Mouse (Mus musculus) erythroblast, embryonic 14.5 days (primary cell): ENCODE data around the gene Vmn1r207-ps.
"Not testable (repeated sequence)": the region's sequence is repeated elsewhere in the genome, so short reads cannot be mapped to it uniquely, and the experiment has no call there.

Source experiments
- GATA1 ChIP-seq: IDR thresholded peaks from 2 replicates; pipeline ENCODE4 v1.6.1; 2012; ENCODE audit warnings: low read length, inconsistent platforms, mixed read lengths
- TAL1 ChIP-seq: IDR thresholded peaks from 3 replicates; pipeline ENCODE4 v1.6.1; 2012; ENCODE audit warnings: low read length, inconsistent platforms, mixed read lengths

DNA sequence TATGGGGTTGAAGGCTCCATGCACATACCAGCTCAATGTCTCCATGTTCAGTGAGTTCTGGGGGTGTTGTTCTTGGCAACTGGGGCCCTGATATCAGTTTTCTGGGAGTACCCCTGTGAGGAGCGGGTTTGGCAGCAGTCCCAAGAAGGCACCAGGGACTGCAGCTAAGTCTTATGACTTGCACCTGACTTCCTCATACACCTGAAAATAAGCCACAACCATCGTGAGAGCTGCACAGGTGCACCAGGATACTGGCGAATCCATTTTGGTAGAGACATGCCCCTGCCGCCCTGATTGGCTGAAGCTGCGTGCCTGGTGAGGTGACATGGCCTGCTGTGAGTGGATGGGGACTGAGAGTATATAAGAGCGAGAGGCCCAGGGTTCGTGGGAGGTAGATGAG is 47.9 kb upstream of the Vmn1r207-ps start, which contains the start of gene Vmn1r208:
- TF ChIP-seq GATA1, TAL1: not testable (repeated sequence)
